Mouse (Mus musculus): ENCODE data around the gene Actr3b.

DNA sequence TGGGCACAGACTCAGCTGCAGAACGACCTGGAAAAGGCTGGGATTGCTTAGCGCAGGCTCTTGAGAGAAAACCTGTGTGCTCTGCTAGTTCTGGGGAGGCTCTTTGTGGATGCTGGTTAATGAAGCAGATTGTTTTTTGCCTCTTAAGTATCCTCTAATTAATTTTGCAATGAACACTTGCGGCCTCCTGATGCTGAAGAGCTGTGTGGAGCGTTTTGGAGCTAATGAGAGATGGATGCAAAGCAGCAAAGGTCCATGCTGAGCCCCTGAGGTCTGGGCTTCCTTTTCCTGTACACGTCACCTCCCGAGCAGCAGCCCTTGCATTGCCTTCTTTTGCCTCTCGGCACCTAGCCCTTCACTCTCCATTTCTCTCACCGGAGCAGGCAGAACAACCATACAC is 110.1 kb downstream of the Actr3b start:
- TF ChIP-seq CTCF (IDR thresholded peaks at IDR 0.05; ENCODE audit: control insufficient read depth, insufficient read depth, low read length): no peak
- no peak for TF ChIP-seq POLR2A (IDR thresholded peaks at IDR 0.05; ENCODE audit: borderline replicate concordance, control insufficient read depth, low read depth, low read length)
